Mouse (Mus musculus): ENCODE measurements around the gene Triobp. TPM values are rescaled to one million over a fixed set of nuclear protein-coding genes. Genes with fewer than 3 reads are reported as not detected.
"Not testable (repeated sequence)": the region's sequence is repeated elsewhere in the genome, so short reads cannot be mapped to it uniquely, and the experiment has no call there.

The Triobp gene
- total RNA-seq, 1 experiment from 2014 or later = 28.3 TPM

- ATAC-seq (replicated peaks in 1 of 2; ENCODE audit: insufficient read depth in 1 of 2, low FRiP score in 2 of 2, low TSS enrichment in 1 of 2, low read depth in 1 of 2, poor library complexity in 2 of 2, severe bottlenecking in 2 of 2) = not testable (repeated sequence)
Measured at GRCm38 (mm10) chr15:79007836-79008235, 60.3 kb downstream of the Triobp start.

GRCm38 (mm10) chr15:79009734-79010133 is 62.2 kb downstream of the Triobp start:
- no peak for ATAC-seq (replicated peaks in 1 of 2; ENCODE audit: insufficient read depth in 1 of 2, low FRiP score in 2 of 2, low TSS enrichment in 1 of 2, low read depth in 1 of 2, poor library complexity in 2 of 2, severe bottlenecking in 2 of 2)

- ATAC-seq (replicated peaks in 1 of 2; ENCODE audit: insufficient read depth in 1 of 2, low FRiP score in 2 of 2, low TSS enrichment in 1 of 2, low read depth in 1 of 2, poor library complexity in 2 of 2, severe bottlenecking in 2 of 2) = no peak
Measured at GRCm38 (mm10) chr15:79011550-79011949, 64.0 kb downstream of the Triobp start.

GRCm38 (mm10) chr15:79013382-79013781 is 65.9 kb downstream of the Triobp start:
- no peak for ATAC-seq (replicated peaks in 1 of 2; ENCODE audit: insufficient read depth in 1 of 2, low FRiP score in 2 of 2, low TSS enrichment in 1 of 2, low read depth in 1 of 2, poor library complexity in 2 of 2, severe bottlenecking in 2 of 2)

GRCm38 (mm10) chr15:79018191-79018590 is 70.7 kb downstream of the Triobp start:
- no peak for ATAC-seq (replicated peaks in 1 of 2; ENCODE audit: insufficient read depth in 1 of 2, low FRiP score in 2 of 2, low TSS enrichment in 1 of 2, low read depth in 1 of 2, poor library complexity in 2 of 2, severe bottlenecking in 2 of 2)

GRCm38 (mm10) chr15:79018886-79019285 is 71.4 kb downstream of the Triobp start:
- ATAC-seq (replicated peaks in 1 of 2; ENCODE audit: insufficient read depth in 1 of 2, low FRiP score in 2 of 2, low TSS enrichment in 1 of 2, low read depth in 1 of 2, poor library complexity in 2 of 2, severe bottlenecking in 2 of 2) = no peak

GRCm38 (mm10) chr15:79022671-79023230 is 75.2 kb downstream of the Triobp start:
- no peak for ATAC-seq (replicated peaks in 1 of 2; ENCODE audit: insufficient read depth in 1 of 2, low FRiP score in 2 of 2, low TSS enrichment in 1 of 2, low read depth in 1 of 2, poor library complexity in 2 of 2, severe bottlenecking in 2 of 2)

GRCm38 (mm10) chr15:79023366-79023765 is 75.8 kb downstream of the Triobp start:
- no peak for ATAC-seq (replicated peaks in 1 of 2; ENCODE audit: insufficient read depth in 1 of 2, low FRiP score in 2 of 2, low TSS enrichment in 1 of 2, low read depth in 1 of 2, poor library complexity in 2 of 2, severe bottlenecking in 2 of 2)

- no peak for ATAC-seq (replicated peaks in 1 of 2; ENCODE audit: insufficient read depth in 1 of 2, low FRiP score in 2 of 2, low TSS enrichment in 1 of 2, low read depth in 1 of 2, poor library complexity in 2 of 2, severe bottlenecking in 2 of 2)
Measured at GRCm38 (mm10) chr15:79025687-79026308, 78.3 kb downstream of the Triobp start.

GRCm38 (mm10) chr15:79026511-79027290 is 79.2 kb downstream of the Triobp start:
- ATAC-seq (replicated peaks in 1 of 2; ENCODE audit: insufficient read depth in 1 of 2, low FRiP score in 2 of 2, low TSS enrichment in 1 of 2, low read depth in 1 of 2, poor library complexity in 2 of 2, severe bottlenecking in 2 of 2) = no peak

GRCm38 (mm10) chr15:79027291-79028205 is 80.0 kb downstream of the Triobp start:
- no peak for ATAC-seq (replicated peaks in 1 of 2; ENCODE audit: insufficient read depth in 1 of 2, low FRiP score in 2 of 2, low TSS enrichment in 1 of 2, low read depth in 1 of 2, poor library complexity in 2 of 2, severe bottlenecking in 2 of 2)

GRCm38 (mm10) chr15:79028237-79028738 is 80.8 kb downstream of the Triobp start, which contains the start of gene H1f0:
TSS of gene H1f0 (plus strand) at chr15:79028450.
- ATAC-seq (replicated peaks in 1 of 2; ENCODE audit: insufficient read depth in 1 of 2, low FRiP score in 2 of 2, low TSS enrichment in 1 of 2, low read depth in 1 of 2, poor library complexity in 2 of 2, severe bottlenecking in 2 of 2) = peak; percentile 54 to 61

GRCm38 (mm10) chr15:79028823-79029484 is 81.4 kb downstream of the Triobp start:
- no peak for ATAC-seq (replicated peaks in 1 of 2; ENCODE audit: insufficient read depth in 1 of 2, low FRiP score in 2 of 2, low TSS enrichment in 1 of 2, low read depth in 1 of 2, poor library complexity in 2 of 2, severe bottlenecking in 2 of 2)

- ATAC-seq (replicated peaks in 1 of 2; ENCODE audit: insufficient read depth in 1 of 2, low FRiP score in 2 of 2, low TSS enrichment in 1 of 2, low read depth in 1 of 2, poor library complexity in 2 of 2, severe bottlenecking in 2 of 2) = no peak
Measured at GRCm38 (mm10) chr15:79029519-79030241, 82.2 kb downstream of the Triobp start.

- ATAC-seq (replicated peaks in 1 of 2; ENCODE audit: insufficient read depth in 1 of 2, low FRiP score in 2 of 2, low TSS enrichment in 1 of 2, low read depth in 1 of 2, poor library complexity in 2 of 2, severe bottlenecking in 2 of 2) = peak; percentile 79 to 85
Measured at GRCm38 (mm10) chr15:79030551-79031435, 83.3 kb downstream of the Triobp start.

Data from hematopoietic stem cell, adult 5-6 weeks (primary cell).